ENCODE assay signal across 27 mouse cellular contexts in genomic region chr2:135769701-135770100, GRCm38 (mm10).
DNase-seq lines count a peak whose midpoint lies in the region; ATAC-seq lines count a peak whose summit lies in the region.
"Had no signal": no experiment of that assay in that cellular context is flagged by ENCODE, and none has a peak within 500 bp of the region (broad histone marks: within the 10 kb centered on the region; RNA-seq: fewer than 3 reads in every experiment).

No protein-coding gene starts in this region.

- WGBS in heart, embryonic 10.5 days = 93% methylated on average over 8 of the region's 8 CpGs
- WGBS in midbrain, embryonic 11.5 days = 97% methylated on average over 8 of the region's 8 CpGs
- WGBS in midbrain, embryonic 16.5 days = 93% methylated on average over 8 of the region's 8 CpGs
- 37% methylated on average over 8 of the region's 8 CpGs for WGBS in limb, embryonic 15.5 days

- peak; percentile 81 for DNase-seq in heart, adult 11 months
- DNase-seq in heart, embryonic 10.5 days (ENCODE audit: low spot score) = no peak
- peak; percentile 67 for DNase-seq in midbrain, embryonic 11.5 days (ENCODE audit: low spot score, missing footprints)
- no peak for DNase-seq in c-Kit-positive CD71-positive TER-119-positive erythroid progenitor cells, embryonic 14.5 days (ENCODE audit: low spot score)
- DNase-seq in cerebellum, adult 18-20 months = no peak
- DNase-seq: adrenal gland, postnatal 25 days; cerebellum, adult 2 months; cerebellum, postnatal 25 days; forebrain, postnatal 0 days; gastrocnemius, postnatal 14 days; heart, postnatal 36 days; lung, adult 2 months; lung, postnatal 10 days; midbrain, embryonic 14.5 days; spleen, adult 18-20 months; thymus, adult 18-20 months; thymus, postnatal 25 days had no signal

- no peaks in the 10 kb centered on the region for H3K36me3 ChIP-seq in heart, embryonic 10.5 days
- H3K36me3 ChIP-seq in midbrain, embryonic 11.5 days (ENCODE audit: control insufficient read depth, insufficient read depth, low read length) = no peaks in the 10 kb centered on the region
- H3K36me3 ChIP-seq in midbrain, embryonic 16.5 days (ENCODE audit: control insufficient read depth, insufficient read depth, low read length) = no peaks in the 10 kb centered on the region
- no peaks in the 10 kb centered on the region for H3K36me3 ChIP-seq in limb, embryonic 15.5 days
- H3K36me3 ChIP-seq: embryonic facial prominence, embryonic 10.5 days; embryonic facial prominence, embryonic 15.5 days; forebrain, embryonic 12.5 days; hindbrain, embryonic 12.5 days had no signal

- H3K27ac ChIP-seq in heart, embryonic 10.5 days = no peak overlapping the region
- no peak overlapping the region for H3K27ac ChIP-seq in midbrain, embryonic 11.5 days (ENCODE audit: low read depth, low read length)
- no peak overlapping the region for H3K27ac ChIP-seq in midbrain, embryonic 16.5 days (ENCODE audit: low read length)
- 0 out of 2 replicates have a peak overlapping the region, but pooled peaks have one; percentile 38 for H3K27ac ChIP-seq in limb, embryonic 15.5 days
- H3K27ac ChIP-seq: embryonic facial prominence, embryonic 10.5 days; embryonic facial prominence, embryonic 15.5 days; forebrain, embryonic 12.5 days; hindbrain, embryonic 12.5 days; liver, embryonic 14.5 days; macrophage had no signal

- no peak overlapping the region for H3K9ac ChIP-seq in midbrain, embryonic 11.5 days (ENCODE audit: low read length)
- no peak overlapping the region for H3K9ac ChIP-seq in midbrain, embryonic 16.5 days (ENCODE audit: low read depth, low read length)
- H3K9ac ChIP-seq in limb, embryonic 15.5 days = no peak overlapping the region
- H3K9ac ChIP-seq: embryonic facial prominence, embryonic 15.5 days; forebrain, embryonic 12.5 days; forebrain, postnatal 0 days; hindbrain, embryonic 12.5 days; liver, embryonic 14.5 days had no signal

- no peak overlapping the region for H3K4me2 ChIP-seq in midbrain, embryonic 11.5 days
- H3K4me2 ChIP-seq in midbrain, embryonic 16.5 days (ENCODE audit: low read length) = no peak overlapping the region
- H3K4me2 ChIP-seq in limb, embryonic 15.5 days = 0 out of 2 replicates have a peak overlapping the region, but pooled peaks have one; percentile 14
- H3K4me2 ChIP-seq: embryonic facial prominence, embryonic 15.5 days; forebrain, embryonic 12.5 days; heart, embryonic 11.5 days; hindbrain, embryonic 12.5 days had no signal

- H3K4me3 ChIP-seq in heart, embryonic 10.5 days = no peak overlapping the region
- H3K4me3 ChIP-seq in midbrain, embryonic 11.5 days (ENCODE audit: low read depth, low read length) = no peak overlapping the region
- H3K4me3 ChIP-seq in midbrain, embryonic 16.5 days (ENCODE audit: low read depth, low read length) = no peak overlapping the region
- H3K4me3 ChIP-seq in limb, embryonic 15.5 days = no peak overlapping the region
- H3K4me3 ChIP-seq: embryonic facial prominence, embryonic 10.5 days; embryonic facial prominence, embryonic 15.5 days; forebrain, embryonic 12.5 days; hindbrain, embryonic 12.5 days had no signal

- H3K4me1 ChIP-seq in heart, embryonic 10.5 days = peaks cover 42% of the 10 kb centered on the region
- peaks cover 2% of the 10 kb centered on the region; the same call in 1 of the 2 replicates for H3K4me1 ChIP-seq in midbrain, embryonic 11.5 days (ENCODE audit: control insufficient read depth, insufficient read depth, low read length)
- peaks cover 8% of the 10 kb centered on the region; the same call in 1 of the 2 replicates for H3K4me1 ChIP-seq in midbrain, embryonic 16.5 days (ENCODE audit: control insufficient read depth, insufficient read depth, low read length)
- peaks cover 25% of the 10 kb centered on the region for H3K4me1 ChIP-seq in limb, embryonic 15.5 days
- H3K4me1 ChIP-seq: embryonic facial prominence, embryonic 15.5 days had no signal

- ATAC-seq in midbrain, embryonic 11.5 days (ENCODE audit: low FRiP score) = no peak
- no peak for ATAC-seq in midbrain, embryonic 16.5 days
- 0 out of 2 replicates have a peak, but pooled peaks have one; percentile 30 for ATAC-seq in limb, embryonic 15.5 days (ENCODE audit: insufficient number of reproducible peaks, low FRiP score, low TSS enrichment, low read depth)
- ATAC-seq: forebrain, postnatal 0 days; intestine, embryonic 16.5 days had no signal

- no peaks in the 10 kb centered on the region for H3K27me3 ChIP-seq in heart, embryonic 10.5 days (ENCODE audit: insufficient read depth, poor library complexity, severe bottlenecking)
- H3K27me3 ChIP-seq in midbrain, embryonic 11.5 days (ENCODE audit: control insufficient read depth, insufficient read depth, low read length) = no peaks in the 10 kb centered on the region
- no peaks in the 10 kb centered on the region for H3K27me3 ChIP-seq in midbrain, embryonic 16.5 days (ENCODE audit: control insufficient read depth, insufficient read depth, low read depth, low read length)
- no peaks in the 10 kb centered on the region for H3K27me3 ChIP-seq in limb, embryonic 15.5 days
- H3K27me3 ChIP-seq: embryonic facial prominence, embryonic 15.5 days; forebrain, embryonic 12.5 days; hindbrain, embryonic 12.5 days had no signal

- no peaks in the 10 kb centered on the region for H3K9me3 ChIP-seq in heart, embryonic 10.5 days
- H3K9me3 ChIP-seq in midbrain, embryonic 11.5 days (ENCODE audit: control insufficient read depth, low read length) = no peaks in the 10 kb centered on the region
- no peaks in the 10 kb centered on the region for H3K9me3 ChIP-seq in midbrain, embryonic 16.5 days (replicated peaks; ENCODE audit: control insufficient read depth, low read length, poor library complexity, severe bottlenecking)
- H3K9me3 ChIP-seq in limb, embryonic 15.5 days = no peaks in the 10 kb centered on the region
- H3K9me3 ChIP-seq: embryonic facial prominence, embryonic 10.5 days; embryonic facial prominence, embryonic 15.5 days; forebrain, embryonic 12.5 days; hindbrain, embryonic 12.5 days had no signal

Comparison
In these comparisons a context has a peak if more than half of its experiments do, and no peak if none do; other contexts are left out.
1. DNase-seq: peak in heart, adult 11 months (single experiment) and midbrain, embryonic 11.5 days (single experiment); none in heart, embryonic 10.5 days (single experiment), c-Kit-positive CD71-positive TER-119-positive erythroid progenitor cells, embryonic 14.5 days (single experiment) and cerebellum, adult 18-20 months (0 of 2).